Mouse (Mus musculus): ENCODE measurements at regions not wholly inside any gene's neighbourhood (a gene's known extent, or its start where the extent isn't known, plus 50 kb on each side); places are given as distances from the start of the nearest gene placed in this dataset.

DNA sequence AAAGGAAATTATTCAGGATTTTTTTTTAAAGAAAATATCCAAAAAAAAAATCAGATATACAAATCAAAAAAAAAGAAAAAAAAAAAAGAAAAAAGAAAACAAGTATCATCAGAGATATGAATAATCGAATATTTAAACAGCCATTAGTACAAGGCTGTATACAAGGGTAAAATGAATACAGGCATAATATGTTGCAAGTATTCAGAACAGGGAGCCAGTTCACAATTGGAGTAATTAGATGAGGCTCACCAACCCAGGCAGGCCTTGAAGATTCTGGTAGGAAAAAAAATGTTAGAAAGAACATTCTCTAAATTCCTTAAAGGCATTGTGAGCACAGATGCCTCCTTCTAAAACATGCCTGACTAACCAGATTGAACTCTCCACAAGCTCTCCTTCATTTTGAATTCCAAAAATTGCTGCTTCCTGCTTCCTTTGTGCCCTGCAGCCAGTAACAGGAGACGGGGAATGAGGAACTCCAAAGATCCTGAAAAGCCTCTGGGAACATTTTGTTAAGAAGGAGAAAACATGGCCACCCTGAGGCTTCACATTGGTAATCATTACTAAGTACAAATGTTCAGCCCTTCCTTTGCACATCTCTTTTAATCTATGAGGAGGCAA is 590.6 kb upstream of the Diaph2 start:
- DNase-seq (ENCODE audit: low read depth, low spot score) = peak; percentile 6

Measured in forelimb bud, embryonic 11.5 days (tissue).